Mouse (Mus musculus) liver, embryonic 13.5 days (tissue): Measurements from ENCODE around the gene Gm2042. TPM values are rescaled to one million over a fixed set of nuclear protein-coding genes. Genes with fewer than 3 reads are reported as not detected.
A peak's percentile ranks its signal among the peaks of the same experiment; 100 is the strongest.
"Not testable (repeated sequence)": the region's sequence is repeated elsewhere in the genome, so short reads cannot be mapped to it uniquely, and the experiment has no call there.

Experiments used
- ATAC-seq: fragments of 200-750 bp; cut with Nextera tagmentation; 2 replicates; pipeline ENCODE4 v1.8.0; 2017; ENCODE audit warnings: low read depth, mild to moderate bottlenecking, moderate number of reproducible peaks, moderate library complexity
- DNase-seq: peaks from one replicate; pipeline ENCODE4 v3.0.0; 2022
- H3K27ac ChIP-seq: fragments of 300-500 bp; sonication (generic); 2 replicates; pipeline ENCODE4 v1.5.1; 2015; ENCODE audit warnings: moderate library complexity, mild to moderate bottlenecking, inconsistent platforms
- H3K27me3 ChIP-seq: fragments of 300-500 bp; sonication (generic); 2 replicates; pipeline ENCODE4 v1.6.1; 2015; ENCODE audit warnings: mild to moderate bottlenecking, inconsistent platforms
- H3K36me3 ChIP-seq: fragments of 300-500 bp; sonication (generic); 2 replicates; pipeline ENCODE4 v1.6.1; 2015; ENCODE audit warnings: mild to moderate bottlenecking, inconsistent platforms
- H3K4me1 ChIP-seq: fragments of 300-500 bp; sonication (generic); replicated peaks from 2 replicates; pipeline ENCODE4 v1.6.1; 2015; ENCODE audit warnings: inconsistent platforms
- H3K4me2 ChIP-seq: fragments of 300-500 bp; sonication (generic); 2 replicates; pipeline ENCODE4 v1.6.1; 2015; ENCODE audit warnings: inconsistent platforms, mild to moderate bottlenecking, moderate library complexity
- H3K4me3 ChIP-seq: fragments of 300-500 bp; sonication (generic); replicated peaks from 2 replicates; pipeline ENCODE4 v1.5.1; 2015; ENCODE audit warnings: mild to moderate bottlenecking, inconsistent platforms
- H3K9ac ChIP-seq: fragments of 300-500 bp; sonication (generic); 2 replicates; pipeline ENCODE4 v1.6.1; 2015; ENCODE audit warnings: mild to moderate bottlenecking, inconsistent platforms
- H3K9me3 ChIP-seq: fragments of 300-500 bp; sonication (generic); replicated peaks from 2 replicates; pipeline ENCODE4 v1.6.1; 2016; ENCODE audit warnings: inconsistent platforms
- WGBS: fragments of 180-500 bp; shearing (Covaris S2); methylation state at CpG from one replicate; pipeline ENCODE4 v1.1.7; 2015; ENCODE audit not compliant: insufficient replicate concordance; 5-methylcytosine and 5-hydroxymethylcytosine counted together
- polyA plus RNA-seq: library from polyadenylated mRNA; unstranded; fragments of >200 nt; fragmentation: Nextera tagmentation; extraction: Ambion mirVana; gene quantifications from 2 replicates; pipeline ENCODE4 v1.2.1, GENCODE M21; 2015

Gene Gm2042
- polyA plus RNA-seq, result not detected in 2 replicates

DNA sequence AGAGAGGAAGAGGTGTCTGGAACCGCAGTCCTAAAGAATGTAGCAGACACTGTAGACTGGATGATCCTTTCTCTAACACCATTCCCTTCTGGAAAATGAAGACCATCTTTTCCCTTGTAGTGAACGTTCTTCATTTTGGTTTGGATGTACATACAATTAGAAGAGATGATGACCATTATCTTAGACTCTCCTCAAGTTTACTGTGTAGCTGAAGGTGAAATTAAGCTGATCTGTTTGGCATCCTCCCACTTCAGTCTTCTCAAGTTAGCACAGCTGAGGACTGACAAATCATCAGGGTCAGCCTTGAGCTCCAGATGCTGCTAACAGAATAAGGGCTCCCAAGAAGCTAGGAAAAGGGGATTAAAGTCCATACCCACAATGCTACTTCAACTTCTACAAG, at the start of gene Gm2042:
Gene Gm2042 (plus strand): TSS at position 301 of the 400 bp plus-strand sequence.
- not testable (repeated sequence) for H3K4me2 ChIP-seq, DNase-seq, ATAC-seq, H3K27ac ChIP-seq, H3K27me3 ChIP-seq, H3K4me1 ChIP-seq, H3K36me3 ChIP-seq, H3K9me3 ChIP-seq, H3K9ac ChIP-seq, H3K4me3 ChIP-seq
- WGBS, result 61% methylated on average over 2 of the region's 2 CpGs

- ATAC-seq, H3K9ac ChIP-seq, H3K4me2 ChIP-seq, H3K4me3 ChIP-seq, H3K4me1 ChIP-seq, H3K27me3 ChIP-seq, DNase-seq, H3K9me3 ChIP-seq, H3K27ac ChIP-seq, H3K36me3 ChIP-seq: not testable (repeated sequence)
- WGBS, result 61% methylated on average over 2 of the region's 2 CpGs
Measured at GRCm38 (mm10) chr12:87919721-87920120, 34.2 kb upstream of the Gm2042 start, which contains the start of gene Gm2035. Gene Gm2035 (minus strand): TSS chr12:87919857.

DNA sequence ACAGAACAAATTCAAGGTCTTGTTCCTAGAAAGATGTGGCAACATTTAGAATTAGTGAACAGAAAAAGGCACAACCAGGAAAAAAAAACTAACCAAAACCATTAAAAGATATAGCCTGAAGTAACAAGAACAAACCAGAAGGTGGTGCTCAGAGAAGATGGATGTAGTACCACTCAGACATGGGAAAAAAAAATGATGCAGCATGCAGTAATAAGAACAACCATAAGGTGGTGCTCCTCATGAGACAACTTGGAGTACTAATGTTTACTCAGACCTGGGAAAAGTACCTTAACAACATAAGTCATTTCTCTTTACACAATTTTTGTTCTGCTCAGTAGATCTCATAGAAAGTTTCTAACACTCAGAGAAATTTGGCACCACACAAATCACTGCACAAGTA, 30.1 kb downstream of the Gm2042 start:
- H3K27ac ChIP-seq, H3K36me3 ChIP-seq, H3K9me3 ChIP-seq, ATAC-seq, H3K9ac ChIP-seq, H3K4me2 ChIP-seq, H3K4me3 ChIP-seq, H3K4me1 ChIP-seq, H3K27me3 ChIP-seq, DNase-seq: not testable (repeated sequence)

GRCm38 (mm10) chr12:88004118-88004517, 50.2 kb downstream of the Gm2042 start:
- not testable (repeated sequence) for H3K4me3 ChIP-seq, H3K9me3 ChIP-seq, H3K4me1 ChIP-seq, DNase-seq, H3K27ac ChIP-seq, H3K27me3 ChIP-seq, H3K36me3 ChIP-seq, H3K9ac ChIP-seq, H3K4me2 ChIP-seq
- WGBS, result 44% methylated on average over 3 of the region's 3 CpGs
- peak; percentile 53; the same call in 1 of the 2 replicates for ATAC-seq

Other genes with a start within 250 kb of the Gm2042 start
- not detected in 2 replicates for gene Gm21319, start 178.3 kb upstream of the Gm2042 start, polyA plus RNA-seq
- not detected in 2 replicates for gene Gm21936, start 158.6 kb upstream of the Gm2042 start, polyA plus RNA-seq
- not detected in 2 replicates for gene BB287469, start 137.5 kb upstream of the Gm2042 start, polyA plus RNA-seq
- gene Gm2001, start 111.7 kb upstream of the Gm2042 start, polyA plus RNA-seq, result not detected in 2 replicates
- gene Gm2016, start 80.0 kb upstream of the Gm2042 start, polyA plus RNA-seq, result not detected in 2 replicates
- not detected in 2 replicates for gene Gm2022, start 58.7 kb upstream of the Gm2042 start, polyA plus RNA-seq
- gene Gm2035, start 34.2 kb upstream of the Gm2042 start, polyA plus RNA-seq, result not detected in 2 replicates
- gene Gm2075, start 57.8 kb downstream of the Gm2042 start, polyA plus RNA-seq, result not detected in 2 replicates
- gene Gm6803, start 64.7 kb downstream of the Gm2042 start, polyA plus RNA-seq, result not detected in 2 replicates
- not detected in 2 replicates for gene Gm2056, start 72.9 kb downstream of the Gm2042 start, polyA plus RNA-seq
- gene Gm16368, start 129.6 kb downstream of the Gm2042 start, polyA plus RNA-seq, result not detected in 2 replicates
- not detected in 2 replicates for gene Gm10436, start 228.0 kb downstream of the Gm2042 start, polyA plus RNA-seq